Mouse (Mus musculus) adrenal gland, postnatal 25 days (tissue): ENCODE data around the gene Gp9. TPM values are rescaled to one million over a fixed set of nuclear protein-coding genes. Genes with fewer than 3 reads are reported as not detected.
A peak's percentile ranks its signal among the peaks of the same experiment; 100 is the strongest.

Experiments
- DNase-seq: peaks from one replicate; pipeline ENCODE4 v3.0.0; 2021; ENCODE audit warnings: mixed read lengths
- long read RNA-seq: library from polyadenylated mRNA; stranded (forward); transcript quantifications from one replicate; pipeline ENCODE4 v2.0.0, GENCODE M21; 2021
- total RNA-seq: library from RNA; stranded (reverse); gene quantifications from 2 replicates; pipeline ENCODE4 v1.2.3, GENCODE M21; 2021

Gene Gp9
- not detected in 2 replicates for total RNA-seq
- long read RNA-seq, result 0 reads

DNA sequence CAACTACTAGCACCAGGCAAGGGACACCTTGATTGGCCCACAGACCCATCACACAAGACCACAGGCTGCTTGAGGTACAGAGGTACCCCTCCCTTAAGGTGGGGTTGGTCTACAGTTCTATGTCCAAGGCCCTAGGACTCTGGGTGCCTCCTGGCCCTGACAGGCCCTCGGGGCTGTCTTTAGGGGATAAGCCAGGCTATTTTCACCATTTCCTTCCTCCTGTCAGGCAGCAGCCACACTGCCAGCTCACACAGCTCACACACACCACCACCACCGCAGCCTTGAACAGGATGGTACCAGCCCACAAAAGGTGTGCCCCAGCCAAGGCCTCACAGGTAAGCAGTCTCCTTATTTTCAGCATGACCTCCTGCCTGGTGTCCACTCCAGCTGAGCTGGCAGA, at the start of gene Gp9:
Gene Gp9 (plus strand): TSS at position 231 of the 400 bp plus-strand sequence.
- no peak for DNase-seq

DNA sequence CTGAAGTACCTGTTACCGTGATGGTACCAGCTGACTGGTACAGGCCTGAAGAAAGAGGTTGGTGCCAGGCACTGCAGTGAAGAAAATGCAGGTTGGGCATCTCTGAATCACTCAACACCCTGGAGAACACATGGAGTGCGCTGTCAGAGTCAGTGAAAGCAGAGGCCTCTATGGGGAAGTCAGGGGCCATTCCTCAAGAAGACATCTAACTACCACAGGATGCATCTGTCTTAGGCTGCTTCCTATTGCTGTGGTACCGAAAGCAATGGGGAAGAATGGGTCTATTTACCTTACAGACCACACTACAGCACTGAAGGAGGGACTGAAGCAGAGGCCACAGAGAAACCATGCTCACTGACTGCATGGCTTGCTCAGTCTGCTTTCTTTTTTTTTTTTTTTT, 49.8 kb upstream of the Gp9 start:
- no peak for DNase-seq

DNA sequence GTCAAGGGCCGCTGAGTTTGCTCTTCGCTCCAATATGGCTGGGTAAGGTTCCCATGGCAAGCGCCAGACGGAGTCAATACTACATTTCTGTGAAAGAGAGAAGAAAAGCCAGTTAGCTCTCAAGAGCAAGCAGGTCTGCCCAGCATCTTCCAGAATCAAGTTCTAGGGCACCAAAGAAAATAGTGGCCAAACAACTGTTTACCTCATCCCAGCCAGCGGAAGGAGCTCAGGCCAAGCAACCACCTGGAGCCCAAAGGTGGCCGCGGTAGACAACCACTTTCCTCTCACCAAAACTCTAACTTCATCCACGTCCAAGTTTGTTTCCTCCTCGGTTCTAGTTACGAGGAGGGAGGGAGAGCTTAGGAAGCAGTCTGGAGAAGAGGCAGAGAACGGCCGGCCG, 47.7 kb upstream of the Gp9 start:
- no peak for DNase-seq

DNA sequence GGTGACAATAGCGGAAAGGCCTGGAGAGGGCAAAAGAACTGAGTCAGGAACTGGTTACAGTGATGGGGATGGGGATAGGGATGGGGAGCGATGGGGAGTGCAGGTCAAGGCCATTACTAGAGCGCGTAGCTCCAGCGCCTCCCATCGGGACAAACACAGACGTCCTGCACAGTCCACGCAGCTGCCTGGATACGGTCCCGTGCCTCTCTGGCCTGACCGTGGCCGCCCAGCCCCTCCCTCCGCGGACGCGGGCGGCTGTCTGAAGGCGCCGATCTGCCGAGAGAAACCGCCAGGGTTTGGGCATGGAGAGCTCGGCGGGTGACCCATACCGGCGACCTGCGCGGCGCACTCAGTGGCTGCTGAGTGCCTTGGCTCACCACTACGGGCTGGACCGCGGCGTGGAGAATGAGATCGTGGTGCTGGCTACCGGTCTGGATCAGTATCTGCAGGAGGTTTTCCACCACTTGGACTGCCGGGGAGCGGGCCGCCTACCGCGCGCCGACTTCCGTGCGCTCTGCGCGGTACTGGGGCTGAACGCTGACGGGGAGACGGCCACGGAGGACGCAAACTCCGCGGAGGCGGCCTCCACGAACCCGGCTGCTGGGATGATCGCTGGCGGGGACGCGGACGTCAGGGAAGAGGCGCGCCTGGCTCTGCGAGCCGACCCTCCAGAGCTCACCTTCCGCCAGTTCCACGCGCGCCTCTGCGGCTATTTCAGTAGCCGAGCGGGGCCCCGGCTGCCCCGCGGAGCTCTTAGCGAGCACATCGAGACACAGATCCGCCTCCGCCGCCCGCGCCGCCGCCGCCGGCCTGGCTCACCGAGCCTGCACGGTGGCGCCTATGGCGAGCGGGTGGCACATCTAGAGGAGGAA, 47.0 kb upstream of the Gp9 start, which contains the start of gene Efcc1:
Gene Efcc1 (plus strand): TSS at position 279 of the 872 bp plus-strand sequence.
- peak; percentile 18 for DNase-seq

DNA sequence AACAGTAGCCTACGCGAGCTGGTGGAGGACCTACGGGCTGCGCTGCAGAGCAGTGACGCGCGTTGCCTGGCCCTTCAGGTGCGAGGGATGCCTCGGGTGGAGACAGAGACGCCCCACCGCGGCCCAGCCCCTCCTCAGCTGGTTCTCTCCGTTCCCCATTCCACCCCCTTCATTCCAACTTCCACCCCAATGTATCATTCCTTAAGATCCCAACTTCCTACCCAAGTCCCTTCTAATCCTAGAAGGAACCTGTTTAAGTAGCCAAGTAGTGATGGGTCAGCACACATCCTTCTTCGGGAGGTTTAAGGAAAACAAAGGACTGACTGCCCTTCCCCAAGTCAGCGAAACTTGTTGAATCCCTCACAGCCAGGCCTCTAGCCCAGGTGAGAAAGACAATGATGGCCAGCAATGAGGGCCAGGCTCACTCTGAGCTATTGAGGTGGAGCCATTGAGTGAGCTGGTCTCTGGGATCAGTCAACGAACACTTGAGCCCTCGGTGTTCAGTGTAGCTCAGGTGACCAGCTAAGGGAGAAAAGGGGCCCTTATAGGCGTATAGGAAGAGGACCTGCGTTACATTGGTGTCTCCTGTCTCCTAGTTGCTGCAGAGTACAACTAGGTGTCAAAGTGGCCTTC, 46.3 kb upstream of the Gp9 start:
- no peak for DNase-seq

DNA sequence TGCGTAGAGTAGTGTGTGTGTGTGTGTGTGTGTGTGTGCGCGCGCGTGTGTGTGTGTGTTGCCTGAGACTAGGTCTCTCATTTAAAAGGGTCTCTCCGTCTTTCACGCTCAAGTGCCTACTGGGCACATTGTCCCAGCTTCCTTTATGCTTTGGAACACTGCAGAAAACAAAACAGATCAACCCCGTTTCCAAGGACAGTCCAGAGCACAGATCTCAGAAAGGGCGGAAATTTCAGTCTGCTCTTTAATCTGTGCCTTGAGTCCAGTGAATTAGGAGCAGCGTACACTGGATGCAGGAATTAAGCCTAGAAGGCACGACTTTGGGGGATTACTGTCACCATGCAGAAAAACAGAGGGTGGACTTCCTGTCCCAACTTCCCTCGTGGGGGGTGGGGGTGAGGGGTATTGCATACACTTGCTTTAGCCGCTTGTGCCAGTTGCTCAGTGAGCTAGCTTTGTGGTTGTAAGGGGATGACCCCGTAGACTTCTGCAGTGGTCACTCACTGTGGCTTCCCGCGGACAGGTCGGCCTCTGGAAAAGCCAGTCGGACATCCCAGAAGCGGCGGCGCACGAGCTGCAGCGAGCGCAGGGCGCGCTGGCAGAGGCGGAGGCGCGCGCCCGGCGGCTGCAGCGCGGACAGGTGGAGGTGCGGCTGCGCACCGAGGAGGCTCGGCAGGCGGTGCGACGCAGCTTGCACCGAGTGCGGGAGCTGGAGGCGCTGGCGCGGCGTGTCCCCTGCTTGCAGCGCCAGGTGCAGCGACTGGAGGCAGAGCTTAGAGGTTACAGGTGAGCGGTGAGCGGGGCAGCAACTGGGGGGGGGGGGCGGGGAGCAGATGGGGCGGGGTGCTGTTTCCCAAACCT, 45.5 kb upstream of the Gp9 start:
- no peak for DNase-seq

DNA sequence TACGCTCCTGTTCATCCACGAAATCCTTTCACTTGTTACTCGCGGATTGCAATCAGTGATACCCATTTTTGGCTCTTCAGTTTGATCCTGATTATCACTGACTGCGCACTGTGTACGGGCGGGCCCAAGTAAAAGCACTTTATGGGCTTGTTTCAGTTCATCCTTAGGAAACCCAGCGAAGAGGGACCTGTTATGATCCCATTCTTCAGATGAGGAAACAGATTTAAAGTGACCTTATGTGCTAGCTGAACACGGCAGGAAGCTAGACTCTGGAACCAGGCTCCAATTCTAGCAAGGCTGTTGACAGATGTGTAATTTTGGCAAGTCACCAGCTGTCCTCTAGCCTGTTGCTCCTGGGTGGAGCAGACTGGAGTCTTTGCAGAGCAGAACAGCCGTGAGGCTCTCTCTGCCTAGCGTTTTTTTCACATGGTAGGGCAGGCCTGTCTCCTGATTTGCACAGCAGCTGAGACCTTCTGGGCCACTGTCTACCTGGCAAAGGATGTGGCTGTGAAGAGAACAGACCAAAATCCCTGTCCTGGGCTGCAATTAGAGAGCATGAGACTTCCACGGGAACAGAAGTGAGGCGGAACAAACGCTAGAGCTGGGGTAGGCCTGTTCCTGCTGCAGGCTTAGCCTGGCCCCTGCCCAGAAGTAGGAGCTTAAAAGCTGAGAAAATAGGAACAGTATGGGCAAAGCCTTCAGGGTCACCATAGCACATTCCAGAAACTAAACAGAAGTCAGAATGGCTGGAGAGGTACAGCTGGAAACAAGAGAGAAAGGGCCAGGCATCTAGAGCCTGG, 44.5 kb upstream of the Gp9 start:
- no peak for DNase-seq

DNA sequence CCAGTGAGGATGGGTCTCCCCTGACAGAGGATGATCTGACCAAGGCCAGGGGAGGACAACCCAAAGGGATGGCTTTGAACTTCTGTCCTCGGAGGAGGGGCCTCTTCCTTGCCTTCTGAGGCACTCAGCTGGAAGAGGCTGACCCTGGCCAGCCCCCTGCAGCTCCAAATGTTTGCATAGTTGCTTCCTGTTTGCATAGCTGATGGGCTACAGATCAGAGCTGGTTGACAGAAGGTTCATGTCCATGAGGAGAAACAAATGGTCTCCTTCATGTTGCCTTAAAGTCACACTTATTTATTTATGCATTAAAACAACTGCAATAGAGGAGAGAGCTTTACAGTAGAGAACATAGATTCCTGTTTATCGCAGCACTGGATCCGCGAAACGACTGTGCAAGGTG, 43.7 kb upstream of the Gp9 start:
- no peak for DNase-seq

DNA sequence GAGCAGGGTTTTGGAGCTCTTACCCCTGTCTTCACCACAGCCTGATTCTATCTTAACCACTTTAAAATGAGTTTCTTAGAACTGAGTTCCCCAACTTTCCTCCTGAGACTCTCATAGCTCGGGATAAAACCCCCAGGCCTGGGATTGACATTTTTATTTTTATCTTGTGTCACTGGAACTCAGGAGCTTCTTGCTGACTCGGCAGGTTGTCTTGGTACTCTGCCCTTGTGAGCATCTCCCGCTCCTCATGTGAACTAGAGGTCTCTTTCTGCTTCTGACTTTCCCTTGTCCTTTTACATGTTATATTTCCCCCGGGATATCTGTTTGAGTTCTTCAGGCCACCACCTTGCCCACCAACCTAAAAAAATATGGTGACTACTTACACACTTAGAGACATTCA, 40.9 kb upstream of the Gp9 start:
- no peak for DNase-seq

DNA sequence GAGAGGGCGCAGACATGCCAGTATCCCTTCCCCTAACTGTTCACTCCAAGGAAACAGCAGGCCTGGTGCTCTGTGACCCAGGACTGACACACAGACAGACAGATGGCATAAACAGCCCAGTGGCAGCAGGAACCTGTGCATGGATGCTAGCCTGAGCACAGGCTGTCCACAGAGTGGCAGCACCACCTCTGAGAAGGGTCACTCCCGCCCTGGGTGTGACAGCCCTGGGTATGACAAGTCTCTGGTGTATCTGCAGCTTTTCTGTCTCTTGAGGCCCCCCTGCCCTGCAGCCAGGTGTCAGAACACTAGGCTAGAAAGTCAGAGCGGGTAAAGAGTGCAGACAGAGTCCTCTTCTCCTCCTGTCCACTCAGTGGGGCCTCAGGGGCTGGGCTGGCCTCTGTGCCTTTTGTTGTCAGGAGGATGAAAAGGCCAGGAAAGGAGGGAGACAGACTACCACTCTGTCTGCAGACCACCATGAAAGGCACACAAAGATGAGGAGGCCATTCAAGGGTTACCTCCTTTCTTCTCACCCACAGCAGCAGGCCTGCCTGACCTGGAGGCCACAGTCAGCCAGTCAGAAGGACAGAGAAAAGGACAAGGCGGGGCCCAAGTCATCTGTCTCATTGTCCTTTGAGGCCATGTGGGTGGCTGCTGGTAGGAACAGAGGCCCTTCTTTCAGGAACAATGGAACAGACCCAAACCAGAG, 39.8 kb upstream of the Gp9 start:
- no peak for DNase-seq

DNA sequence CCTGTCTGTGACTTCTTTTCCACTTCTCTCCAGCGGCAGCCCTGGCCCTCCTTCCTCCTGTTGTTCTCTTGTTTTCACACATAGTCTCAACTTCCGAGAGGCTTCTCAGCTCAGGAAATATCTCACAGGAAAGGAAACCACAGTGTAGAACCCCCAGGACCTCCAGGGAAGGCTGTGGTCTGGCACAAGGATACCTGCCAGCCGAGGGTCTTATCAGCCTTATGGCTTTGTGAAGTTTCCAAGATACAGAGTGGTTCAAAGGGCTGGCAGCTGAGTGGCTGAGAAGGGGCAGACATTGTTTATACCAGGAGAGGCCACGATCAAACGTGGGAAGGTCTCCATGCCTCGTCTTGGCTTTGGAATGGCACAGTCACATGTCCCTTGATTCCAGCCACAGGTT, 38.0 kb upstream of the Gp9 start:
- no peak for DNase-seq

DNA sequence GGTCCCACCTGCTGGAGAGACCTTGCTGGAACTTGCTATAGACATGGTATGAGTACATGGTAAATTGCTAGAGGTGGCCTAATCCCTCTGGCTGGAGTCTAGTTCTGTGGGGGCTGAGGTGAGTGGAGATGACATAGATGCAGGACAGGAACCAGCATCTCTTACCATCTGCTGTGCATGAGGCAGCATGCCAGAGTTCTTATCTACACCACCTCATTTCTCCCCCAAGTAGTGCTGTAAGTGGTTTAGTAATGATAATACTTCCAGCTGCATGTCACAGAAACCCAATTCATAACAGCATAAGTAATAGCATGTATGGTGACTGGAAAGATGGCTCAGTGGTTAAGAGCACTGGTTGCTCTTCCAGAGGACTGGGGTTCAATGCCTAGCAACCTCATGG, 37.4 kb upstream of the Gp9 start:
- DNase-seq, result no peak

DNA sequence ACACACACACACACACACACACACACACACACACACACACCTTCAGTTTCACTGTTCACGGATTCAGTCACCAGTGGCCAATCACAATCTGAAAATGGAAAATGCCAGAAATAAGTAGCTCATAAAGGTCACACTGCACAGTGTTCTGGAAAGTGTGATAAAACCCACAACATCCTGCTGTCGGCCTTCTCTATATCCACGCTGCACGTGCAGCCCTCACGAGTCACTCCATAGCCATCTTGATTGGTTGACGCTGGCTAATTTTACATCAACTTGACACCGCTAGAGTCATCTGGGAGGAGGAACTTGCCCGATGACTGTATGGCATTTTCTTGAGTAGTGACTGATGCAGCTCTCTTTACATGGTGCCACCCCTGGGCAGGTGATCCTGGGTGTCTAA, 35.9 kb upstream of the Gp9 start:
- no peak for DNase-seq

DNA sequence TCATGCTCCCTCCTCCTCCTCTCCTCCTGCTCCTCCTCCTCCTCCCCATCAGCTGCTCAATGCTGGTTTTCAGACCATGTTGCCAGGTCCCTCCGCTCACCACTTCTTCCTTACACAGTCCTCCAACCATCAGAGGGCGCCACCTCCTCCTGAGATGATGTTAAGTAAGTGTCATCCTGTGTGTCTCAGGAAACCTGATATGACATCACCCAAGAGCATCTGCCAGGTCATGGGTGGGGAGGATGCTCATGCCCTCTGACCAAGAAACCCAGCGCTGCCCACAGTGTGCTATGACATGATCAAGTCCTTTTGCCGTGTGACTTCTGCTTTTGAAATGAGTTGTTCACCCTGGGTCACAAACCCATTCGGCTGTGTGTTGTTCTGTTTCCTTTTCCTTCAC, 35.1 kb upstream of the Gp9 start:
- DNase-seq, result no peak

DNA sequence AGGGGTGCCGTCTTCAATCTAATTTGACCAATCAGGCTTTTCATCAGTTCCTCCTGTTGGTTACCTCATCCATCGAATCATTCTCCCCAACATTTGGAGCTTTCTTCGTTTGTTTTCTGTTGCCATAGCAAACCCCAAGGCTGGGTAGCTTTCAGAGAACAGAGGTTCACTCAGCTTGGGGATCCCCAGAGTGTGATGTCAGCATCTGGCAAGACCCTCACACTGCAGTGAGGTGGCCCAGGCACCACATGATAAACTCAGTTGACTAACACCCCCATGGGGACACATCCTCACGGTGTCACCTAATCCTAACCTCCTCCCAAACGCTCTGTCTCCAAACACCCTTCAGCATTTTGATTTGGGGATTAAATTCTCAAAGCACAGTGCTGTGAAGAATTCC, 34.6 kb upstream of the Gp9 start:
- DNase-seq, result no peak

DNA sequence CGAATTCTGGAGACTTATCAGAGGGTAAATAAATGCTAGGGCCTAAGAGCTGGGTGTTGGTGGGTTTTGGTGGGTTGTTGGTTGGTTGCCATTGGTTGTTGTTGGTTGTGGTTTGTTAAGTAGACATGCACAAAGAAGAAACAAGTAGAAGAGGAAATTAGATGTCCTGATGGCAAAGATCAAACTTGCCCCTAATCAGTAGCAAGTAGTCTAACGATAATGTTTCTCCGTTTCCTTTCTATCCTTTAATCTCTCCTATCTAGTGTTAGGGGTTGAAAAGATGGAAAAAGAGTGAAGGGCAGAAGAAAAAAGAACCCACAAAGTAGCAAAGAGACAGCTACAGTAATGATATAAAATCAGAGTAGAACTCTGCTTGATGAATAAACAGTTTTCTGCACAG, 33.2 kb upstream of the Gp9 start:
- DNase-seq, result no peak

DNA sequence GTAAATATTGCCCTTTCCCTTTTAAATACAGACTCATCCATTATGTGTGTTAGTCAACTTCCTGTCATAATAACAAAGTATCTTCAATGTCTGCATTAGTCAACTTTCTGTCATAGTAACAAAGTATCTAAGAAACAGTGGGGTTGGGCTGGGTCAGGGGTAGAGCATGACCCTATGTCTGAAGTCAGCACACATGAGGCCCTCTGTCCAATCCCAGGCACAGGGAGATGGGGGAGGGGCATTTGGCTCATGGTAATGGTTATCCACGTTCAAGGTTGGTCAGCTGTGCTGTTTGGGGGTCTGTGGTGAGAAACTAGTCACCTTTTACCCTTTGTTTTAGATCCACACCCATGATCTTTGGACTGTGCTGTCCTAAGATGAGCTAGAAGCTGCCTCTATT, 32.6 kb upstream of the Gp9 start:
- DNase-seq, result peak; percentile 18

DNA sequence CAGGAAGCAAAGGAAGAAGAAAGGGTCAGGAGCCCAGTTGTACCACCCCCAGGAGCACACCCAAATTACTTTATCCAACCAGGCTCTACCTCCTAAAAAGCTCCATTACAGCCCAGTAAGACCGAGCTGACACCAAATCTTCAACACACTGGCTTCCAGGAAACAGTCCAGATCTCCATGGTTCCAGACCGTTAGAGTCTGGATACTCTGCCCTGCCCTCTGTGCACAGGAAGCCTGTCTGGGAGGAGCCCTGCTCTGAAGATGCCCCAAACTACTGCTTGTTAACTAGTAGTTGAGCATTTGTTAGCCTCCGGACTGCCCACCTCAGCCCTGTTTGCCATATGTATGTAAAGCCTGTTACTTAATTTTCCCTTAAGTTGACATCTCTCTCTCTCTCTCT, 31.8 kb upstream of the Gp9 start:
- no peak for DNase-seq

DNA sequence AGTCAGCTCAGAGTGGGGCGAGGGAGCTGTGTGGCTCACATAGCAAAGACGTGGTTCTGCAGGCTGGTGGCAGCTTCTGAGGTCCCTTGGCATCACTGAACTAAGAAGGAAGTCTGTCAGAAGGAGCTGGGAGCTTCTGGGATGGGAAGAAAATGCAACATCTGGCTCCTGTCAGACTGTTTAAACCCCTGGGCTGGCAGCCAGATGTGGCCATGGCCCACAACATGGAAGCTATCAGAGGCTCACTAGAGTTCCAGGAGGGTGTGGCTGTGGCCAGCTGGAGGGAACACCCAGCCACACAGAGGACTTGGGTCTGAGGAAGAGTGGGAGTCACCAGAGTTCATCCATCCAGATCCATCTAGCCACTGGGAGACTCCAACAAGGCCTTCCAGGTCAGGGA, 31.0 kb upstream of the Gp9 start:
- DNase-seq, result no peak

DNA sequence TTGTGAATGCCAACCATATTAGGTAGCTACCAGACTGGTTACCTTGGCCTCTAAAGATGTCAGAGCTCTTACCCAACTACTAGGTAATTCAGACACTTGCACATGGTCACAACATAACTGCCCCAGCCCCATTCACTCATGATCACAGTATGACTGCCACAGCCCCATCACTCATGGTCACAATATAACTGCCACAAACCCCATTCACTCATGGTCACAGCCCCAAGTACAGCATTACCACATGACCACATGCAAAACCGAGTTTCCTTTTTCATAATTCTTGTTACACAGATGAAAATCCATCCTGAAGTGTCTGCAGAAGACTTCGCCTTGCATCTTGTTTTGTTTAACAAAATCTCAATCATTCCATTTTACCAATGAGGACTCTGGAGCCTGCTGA, 29.8 kb upstream of the Gp9 start:
- no peak for DNase-seq

DNA sequence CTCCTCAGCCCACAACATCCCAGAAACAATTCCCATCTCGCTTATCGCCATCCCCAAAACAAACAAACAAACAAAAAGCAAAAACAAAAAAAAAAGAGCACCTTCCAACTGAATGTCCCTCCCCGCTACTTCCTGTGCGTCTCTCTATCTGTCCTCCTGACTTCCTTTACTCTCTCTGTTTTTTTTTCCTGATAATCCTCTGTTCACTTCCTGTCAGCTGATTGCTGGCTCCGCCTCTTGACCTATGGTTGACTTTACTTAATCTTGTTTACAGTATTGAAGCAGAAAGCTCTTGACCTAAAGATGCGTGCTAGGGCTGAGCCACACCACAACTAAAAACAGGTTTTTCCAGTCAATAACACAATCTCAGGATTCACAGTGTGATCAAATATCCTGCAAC, 29.3 kb upstream of the Gp9 start:
- no peak for DNase-seq
